Mouse (Mus musculus) erythroblast, embryonic 14.5 days (primary cell): ENCODE data around the gene Ano5.

Experiments
- GATA1 ChIP-seq: IDR thresholded peaks from 2 replicates; pipeline ENCODE4 v1.6.1; 2012; ENCODE audit warnings: low read length, inconsistent platforms, mixed read lengths
- TAL1 ChIP-seq: IDR thresholded peaks from 3 replicates; pipeline ENCODE4 v1.6.1; 2012; ENCODE audit warnings: low read length, inconsistent platforms, mixed read lengths

GRCm38 (mm10) chr7:51600021-51600420 is 89.2 kb downstream of the Ano5 start:
- no peak for TF ChIP-seq GATA1
- no peak for TF ChIP-seq TAL1
